Mouse (Mus musculus) CH12.LX (cell line): Measurements from ENCODE around the gene Tctn1. TPM values are rescaled to one million over a fixed set of nuclear protein-coding genes. Genes with fewer than 3 reads are reported as not detected.
A peak's percentile ranks its signal among the peaks of the same experiment; 100 is the strongest.

Experiments used
- DNase-seq: peaks from one replicate; pipeline ENCODE4 v3.0.0-alpha.2; 2013; ENCODE audit errors: extremely low read depth
- H3K27ac ChIP-seq: 2 replicates; pipeline ENCODE4 v1.5.1; 2012; ENCODE audit warnings: low read depth, mild to moderate bottlenecking, control low read depth, moderate library complexity; ENCODE audit not compliant: insufficient read depth
- H3K27me3 ChIP-seq: replicated peaks from 2 replicates; pipeline ENCODE3; 2012; ENCODE audit warnings: inconsistent platforms
- H3K36me3 ChIP-seq, 2 experiments: replicated peaks in 1 of 2; 2 replicates each; pipeline versions ENCODE3 to v1.6.1; 2012; ENCODE audit warnings: inconsistent platforms in 1 of 2, low read length in 1 of 2, mild to moderate bottlenecking in 1 of 2, mixed read lengths in 1 of 2, moderate library complexity in 1 of 2; ENCODE audit not compliant: control insufficient read depth in 1 of 2, insufficient read depth in 1 of 2
- H3K4me1 ChIP-seq, 2 experiments: 2 replicates each; pipeline ENCODE4 v1.6.1; 2012; ENCODE audit warnings: inconsistent platforms in 1 of 2, moderate library complexity in 1 of 2; ENCODE audit not compliant: insufficient read depth in 2 of 2, control insufficient read depth in 1 of 2
- H3K4me2 ChIP-seq: 2 replicates; pipeline ENCODE4 v1.6.1; 2012; ENCODE audit warnings: low read depth, mild to moderate bottlenecking, control low read depth; ENCODE audit not compliant: poor library complexity, insufficient read depth, severe bottlenecking
- H3K4me3 ChIP-seq, 3 experiments: fragments of 150-350 bp in 1 of 3; sonication (generic) in 1 of 3; replicated peaks in 1 of 3; 2 replicates each; pipeline versions ENCODE3 to v1.5.1; 2011 to 2012; ENCODE audit warnings: low read depth in 2 of 3, low read length in 2 of 3, mild to moderate bottlenecking in 2 of 3, moderate library complexity in 2 of 3, control low read depth in 1 of 3, improper control_type of control experiment in 1 of 3, inconsistent platforms in 1 of 3, mixed read lengths in 1 of 3; ENCODE audit not compliant: poor library complexity in 1 of 3
- H3K79me2 ChIP-seq: replicated peaks from 2 replicates; pipeline ENCODE4 v1.6.1; 2012; ENCODE audit warnings: mild to moderate bottlenecking, moderate library complexity; ENCODE audit not compliant: control insufficient read depth, poor library complexity, insufficient read depth, severe bottlenecking; ENCODE audit errors: extremely low read depth
- H3K9ac ChIP-seq: 2 replicates; pipeline ENCODE4 v1.6.1; 2012; ENCODE audit warnings: low read depth, mild to moderate bottlenecking, control low read depth, moderate library complexity; ENCODE audit not compliant: insufficient read depth
- H3K9me3 ChIP-seq: replicated peaks from 2 replicates; pipeline ENCODE3; 2012; ENCODE audit warnings: low read length, inconsistent platforms, mixed read lengths
- CHD1 ChIP-seq: IDR thresholded peaks from 2 replicates; pipeline ENCODE4 v1.6.1; 2012; ENCODE audit warnings: low read depth, low read length, improper control_type of control experiment, inconsistent platforms
- CHD2 ChIP-seq: IDR thresholded peaks from 2 replicates; pipeline ENCODE4 v1.6.1; 2011; ENCODE audit warnings: low read length, improper control_type of control experiment
- E2F4 ChIP-seq: IDR thresholded peaks from 2 replicates; pipeline ENCODE4 v1.6.1; 2011; ENCODE audit warnings: low read depth, low read length, improper control_type of control experiment; ENCODE audit not compliant: insufficient replicate concordance
- ELF1 ChIP-seq: IDR thresholded peaks from 2 replicates; pipeline ENCODE4 v1.6.1; 2014; ENCODE audit warnings: low read depth, mild to moderate bottlenecking, inconsistent platforms, low read length, improper control_type of control experiment
- EP300 ChIP-seq: IDR thresholded peaks from 2 replicates; pipeline ENCODE4 v1.6.1; 2011; ENCODE audit warnings: low read length, improper control_type of control experiment
- ETS1 ChIP-seq: conservative IDR thresholded peaks from 2 replicates; pipeline ENCODE4 v1.6.1; 2012; ENCODE audit warnings: low read depth, mild to moderate bottlenecking, inconsistent platforms, low read length, improper control_type of control experiment, moderate library complexity
- GABPA ChIP-seq: IDR thresholded peaks from 2 replicates; pipeline ENCODE4 v1.6.1; 2012; ENCODE audit warnings: low read depth, low read length, improper control_type of control experiment, inconsistent platforms; ENCODE audit not compliant: insufficient replicate concordance
- HCFC1 ChIP-seq: IDR thresholded peaks from 2 replicates; pipeline ENCODE4 v1.6.1; 2012; ENCODE audit warnings: low read depth, mild to moderate bottlenecking, inconsistent platforms, low read length, improper control_type of control experiment
- IRF4 ChIP-seq: IDR thresholded peaks from 2 replicates; pipeline ENCODE4 v1.6.1; 2014; ENCODE audit warnings: low read depth, mild to moderate bottlenecking, inconsistent platforms, low read length, improper control_type of control experiment
- JUN ChIP-seq: IDR thresholded peaks from 2 replicates; pipeline ENCODE4 v1.6.1; 2011; ENCODE audit warnings: low read depth, mild to moderate bottlenecking, low read length, improper control_type of control experiment, moderate library complexity; ENCODE audit not compliant: insufficient read depth
- JUND ChIP-seq: conservative IDR thresholded peaks from 2 replicates; pipeline ENCODE4 v1.6.1; 2011; ENCODE audit warnings: low read depth, low read length, improper control_type of control experiment
- KAT2A ChIP-seq: IDR thresholded peaks from 2 replicates; pipeline ENCODE4 v1.6.1; 2012; ENCODE audit warnings: low read length, improper control_type of control experiment, inconsistent platforms; ENCODE audit not compliant: insufficient replicate concordance
- MAFK ChIP-seq: IDR thresholded peaks from 2 replicates; pipeline ENCODE4 v1.6.1; 2011; ENCODE audit warnings: low read length, improper control_type of control experiment; ENCODE audit not compliant: insufficient replicate concordance
- MAZ ChIP-seq: IDR thresholded peaks from 2 replicates; pipeline ENCODE4 v1.6.1; 2012; ENCODE audit warnings: low read depth, mild to moderate bottlenecking, inconsistent platforms, low read length, improper control_type of control experiment, moderate library complexity
- MEF2A ChIP-seq: IDR thresholded peaks from 2 replicates; pipeline ENCODE4 v1.6.1; 2014; ENCODE audit warnings: low read depth, mild to moderate bottlenecking, inconsistent platforms, low read length, improper control_type of control experiment, borderline replicate concordance
- MXI1 ChIP-seq: IDR thresholded peaks from 2 replicates; pipeline ENCODE4 v1.6.1; 2011; ENCODE audit warnings: mild to moderate bottlenecking, low read depth, low read length, improper control_type of control experiment
- NELFE ChIP-seq: IDR thresholded peaks from 2 replicates; pipeline ENCODE4 v1.6.1; 2011; ENCODE audit warnings: low read depth, low read length, improper control_type of control experiment
- NRF1 ChIP-seq: IDR thresholded peaks from 2 replicates; pipeline ENCODE4 v1.6.1; 2014; ENCODE audit warnings: low read depth, mild to moderate bottlenecking, inconsistent platforms, low read length, improper control_type of control experiment, moderate library complexity
- POLR2A ChIP-seq: IDR thresholded peaks from 2 replicates; pipeline ENCODE4 v1.6.1; 2011; ENCODE audit warnings: low read depth, mild to moderate bottlenecking, improper control_type of control experiment, low read length
- RAD21 ChIP-seq: IDR thresholded peaks from 2 replicates; pipeline ENCODE4 v1.6.1; 2011; ENCODE audit warnings: low read depth, mild to moderate bottlenecking, low read length, improper control_type of control experiment, moderate library complexity
- RCOR1 ChIP-seq: conservative IDR thresholded peaks from 2 replicates; pipeline ENCODE4 v1.6.1; 2012; ENCODE audit warnings: low read depth, mild to moderate bottlenecking, inconsistent platforms, low read length, improper control_type of control experiment
- SMC3 ChIP-seq: IDR thresholded peaks from 2 replicates; pipeline ENCODE4 v1.6.1; 2011; ENCODE audit warnings: low read depth, low read length, improper control_type of control experiment
- TBP ChIP-seq: conservative IDR thresholded peaks from 2 replicates; pipeline ENCODE4 v1.6.1; 2011; ENCODE audit warnings: low read depth, low read length, improper control_type of control experiment
- TCF12 ChIP-seq: IDR thresholded peaks from 2 replicates; pipeline ENCODE4 v1.6.1; 2014; ENCODE audit warnings: low read depth, mild to moderate bottlenecking, inconsistent platforms, low read length, improper control_type of control experiment
- USF1 ChIP-seq: IDR thresholded peaks from 2 replicates; pipeline ENCODE4 v1.6.1; 2014; ENCODE audit warnings: low read depth, mild to moderate bottlenecking, inconsistent platforms, low read length, improper control_type of control experiment
- USF2 ChIP-seq: conservative IDR thresholded peaks from 2 replicates; pipeline ENCODE4 v1.6.1; 2011; ENCODE audit warnings: low read depth, low read length, improper control_type of control experiment
- ZC3H11A ChIP-seq: IDR thresholded peaks from 2 replicates; pipeline ENCODE4 v1.6.1; 2012; ENCODE audit warnings: low read depth, mild to moderate bottlenecking, inconsistent platforms, low read length, improper control_type of control experiment
- ZKSCAN1 ChIP-seq: IDR thresholded peaks from 2 replicates; pipeline ENCODE4 v1.6.1; 2012; ENCODE audit warnings: low read depth, inconsistent platforms, low read length, improper control_type of control experiment, borderline replicate concordance
- ZMIZ1 ChIP-seq: IDR thresholded peaks from 2 replicates; pipeline ENCODE4 v1.6.1; 2012; ENCODE audit warnings: low read depth, mild to moderate bottlenecking, inconsistent platforms, low read length, improper control_type of control experiment
- ZNF384 ChIP-seq: IDR thresholded peaks from 2 replicates; pipeline ENCODE4 v1.6.1; 2012; ENCODE audit warnings: low read depth, low read length, improper control_type of control experiment, inconsistent platforms
- dilution Hi-C: fragments of 300-500 bp; cut with MboI; formaldehyde crosslinking; loops from 2 replicates; pipeline ENCODE4 v1.14.3; 2020; ENCODE audit warnings: low sequenced_read_pairs; ENCODE audit not compliant: extremely low pct_unique_long_range_greater_than_20kb, extremely low pct_ligation_motif_present
- in situ Hi-C: fragments of 300-500 bp; cut with MboI; formaldehyde crosslinking; loops from 3 replicates; pipeline ENCODE4 v1.14.3; 2019; ENCODE audit warnings: low sequenced_read_pairs, low pct_ligation_motif_present, low pct_unique_long_range_greater_than_20kb, mixed read lengths
- polyA plus RNA-seq: library from polyadenylated mRNA; unstranded; fragments of >175 nt; gene quantifications from 2 replicates; pipeline ENCODE4 v1.2.1, GENCODE M21; 2012; ENCODE audit warnings: low read depth; ENCODE audit not compliant: insufficient read length
- total RNA-seq, 2 experiments: library from RNA; depleted of rRNA; stranded (reverse); fragments of 300-350 nt in 1 of 2; fragments of >200 nt in 1 of 2; gene quantifications; 2 replicates each; pipeline ENCODE4 v1.2.3; 2012 to 2014

Tctn1 gene
- total and polyA plus RNA-seq, 3 experiments, result 2.9 to 8.8 (median 3.7) TPM

DNA sequence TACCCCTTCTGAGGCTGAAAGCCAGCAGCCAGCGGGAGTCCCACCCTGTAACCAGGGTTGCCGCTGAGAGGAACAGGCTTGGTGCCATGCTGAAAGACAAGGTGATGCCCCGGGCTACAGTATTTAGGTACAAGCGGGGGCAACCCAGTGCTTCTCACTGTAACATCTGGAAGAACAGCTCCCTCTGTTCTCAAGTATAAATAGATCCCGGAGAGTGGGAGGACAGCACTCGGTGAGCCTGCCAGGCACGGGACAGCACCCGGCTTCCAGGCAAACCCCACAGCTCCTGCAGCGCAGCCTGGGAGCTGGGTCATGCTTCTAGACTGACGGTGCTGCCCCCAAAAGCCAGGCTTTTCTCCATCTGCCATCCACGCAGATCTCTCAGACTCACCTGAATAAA lies 16.7 kb downstream of the Tctn1 start:
- Histone ChIP-seq H3K9me3 (no peaks in the 10 kb centered on the region), H3K27ac (no peak overlapping the region), H3K36me3 (peaks cover 40 to 81% of the 10 kb centered on the region in 2 experiments), H3K4me2 (no peak overlapping the region), H3K4me3 (no peak overlapping the region), H3K27me3 (no peaks in the 10 kb centered on the region), H3K79me2 (no peaks in the 10 kb centered on the region), H3K4me1 (peaks cover 22 to 48% of the 10 kb centered on the region in 2 experiments), H3K9ac (no peak overlapping the region)
- in situ Hi-C loops (no loop called here), dilution Hi-C loops (no loop called here)
- TF ChIP-seq ETS1 (no peak), ZKSCAN1 (no peak), TCF12 (no peak), MEF2A (no peak), JUN (no peak), MXI1 (no peak), JUND (no peak), CHD2 (no peak), KAT2A (no peak), POLR2A (no peak)
- DNase-seq, result no peak

GRCm38 (mm10) chr5:122246547-122247167 lies 17.6 kb downstream of the Tctn1 start:
- in situ Hi-C loops (no loop called here), dilution Hi-C loops (no loop called here)
- Histone ChIP-seq H3K27ac (peak overlapping the region; percentile 30; the same call in 1 of the 2 replicates), H3K9ac (no peak overlapping the region), H3K9me3 (no peaks in the 10 kb centered on the region), H3K4me3 (no peak overlapping the region), H3K79me2 (no peaks in the 10 kb centered on the region), H3K4me2 (no peak overlapping the region), H3K4me1 (peaks cover 18 to 40% of the 10 kb centered on the region in 2 experiments), H3K36me3 (peaks cover 43 to 83% of the 10 kb centered on the region in 2 experiments), H3K27me3 (no peaks in the 10 kb centered on the region)
- DNase-seq, result no peak
- TF ChIP-seq ETS1 (no peak), USF2 (no peak), USF1 (no peak), MAFK (no peak), ELF1 (no peak), RAD21 (no peak; the same call in 1 of the 2 replicates), E2F4 (no peak), SMC3 (no peak; the same call in 1 of the 2 replicates), RCOR1 (peak; percentile 59; the same call in 1 of the 2 replicates), JUN (peak; percentile 81), TBP (no peak), ZNF384 (no peak), IRF4 (peak; percentile 95), ZMIZ1 (no peak), KAT2A (no peak), JUND (peak; percentile 93), ZKSCAN1 (no peak), CHD2 (0 out of 2 replicates have a peak, but pooled peaks have one; percentile 30), MXI1 (no peak), NRF1 (no peak), CHD1 (no peak), TCF12 (peak; percentile 54; the same call in 1 of the 2 replicates), ZC3H11A (no peak), NELFE (0 out of 2 replicates have a peak, but pooled peaks have one; percentile 14), MAZ (no peak), GABPA (no peak), HCFC1 (no peak), POLR2A (no peak), EP300 (peak; percentile 79)
